Mouse (Mus musculus) G1E (cell line): ENCODE data around the gene Thada.

Experiments
- CTCF ChIP-seq: IDR thresholded peaks from 2 replicates; pipeline ENCODE4 v1.5.1; 2012; ENCODE audit warnings: low read depth, low read length, inconsistent platforms, mixed read lengths
- GATA1 ChIP-seq: IDR thresholded peaks from 2 replicates; pipeline ENCODE4 v1.6.1; 2012; ENCODE audit warnings: borderline replicate concordance, low read length, inconsistent platforms, mixed read lengths
- POLR2AphosphoS5 ChIP-seq: IDR thresholded peaks from 2 replicates; pipeline ENCODE4 v1.6.1; 2012; ENCODE audit warnings: low read depth, low read length, inconsistent platforms; ENCODE audit not compliant: insufficient replicate concordance
- TAL1 ChIP-seq: conservative IDR thresholded peaks from 2 replicates; pipeline ENCODE4 v1.6.1; 2012; ENCODE audit warnings: low read depth, low read length, inconsistent platforms, mixed read lengths

DNA sequence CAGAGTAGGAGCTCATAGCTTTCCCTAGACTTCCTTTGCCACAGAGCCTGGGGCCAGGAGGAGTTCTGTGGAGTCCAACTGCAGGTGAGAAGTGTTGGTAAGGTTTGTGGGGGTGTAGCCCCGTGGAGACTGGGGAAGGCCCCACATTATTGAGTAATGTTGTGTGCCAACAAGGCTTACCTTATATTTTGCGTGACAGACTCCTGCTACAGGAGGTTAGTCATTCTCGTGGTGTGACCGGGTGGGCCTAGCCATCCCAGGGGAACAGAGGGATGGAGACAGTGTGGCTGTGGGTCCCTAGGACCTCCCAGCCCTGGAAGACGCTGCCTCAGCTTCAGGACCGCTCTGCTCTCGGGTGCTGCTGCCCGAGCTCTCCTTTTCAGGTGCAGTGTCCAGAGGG lies 301.9 kb downstream of the Thada start:
- TF ChIP-seq CTCF = no peak
- no peak for TF ChIP-seq GATA1
- no peak for TF ChIP-seq POLR2AphosphoS5
- no peak for TF ChIP-seq TAL1
